Mouse (Mus musculus): Measurements from ENCODE around the gene Pnpla5.

DNA sequence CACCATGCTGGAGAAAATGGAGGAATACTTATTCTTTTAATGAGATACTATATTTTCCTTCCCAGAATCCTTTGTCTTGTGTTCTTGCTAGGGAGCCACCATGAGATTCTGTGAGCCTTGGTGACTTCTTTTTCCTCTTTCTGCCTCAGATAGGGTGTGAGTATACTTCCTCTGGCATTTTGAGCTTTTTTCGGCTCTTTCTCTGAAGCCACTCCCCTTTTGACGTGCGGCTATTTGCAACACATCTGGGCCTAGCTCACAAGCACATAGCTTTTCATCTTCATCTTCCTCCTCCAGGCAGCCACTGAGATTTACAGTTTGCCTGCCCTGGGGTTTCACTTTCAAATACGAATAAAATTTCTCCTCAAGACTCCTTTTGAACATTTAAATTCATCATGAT, 3.5 kb upstream of the Pnpla5 start:
- no peak for TF ChIP-seq GATA1 (IDR thresholded peaks at IDR 0.05; ENCODE audit: low read length)
- TF ChIP-seq TAL1 (IDR thresholded peaks at IDR 0.05; ENCODE audit: low read length) = no peak
